Mouse (Mus musculus): ENCODE data around the gene Actr6.

GRCm38 (mm10) chr10:89768352-89769020 lies 36.4 kb upstream of the Actr6 start:
- TF ChIP-seq POLR2A (IDR thresholded peaks at IDR 0.05; ENCODE audit: control insufficient read depth in 1 of 2, insufficient read depth in 1 of 2, low read depth in 1 of 2, low read length in 2 of 2, poor library complexity in 1 of 2) (no peak), CTCF (IDR thresholded peaks at IDR 0.05 in 2 of 3, conservative IDR thresholded peaks at IDR 0.05 in 1 of 3; ENCODE audit: control insufficient read depth in 1 of 3, insufficient read depth in 1 of 3, low read depth in 2 of 3, low read length in 3 of 3, poor library complexity in 1 of 3, severe bottlenecking in 1 of 3) (no peak)
